In the genomic region with DNA sequence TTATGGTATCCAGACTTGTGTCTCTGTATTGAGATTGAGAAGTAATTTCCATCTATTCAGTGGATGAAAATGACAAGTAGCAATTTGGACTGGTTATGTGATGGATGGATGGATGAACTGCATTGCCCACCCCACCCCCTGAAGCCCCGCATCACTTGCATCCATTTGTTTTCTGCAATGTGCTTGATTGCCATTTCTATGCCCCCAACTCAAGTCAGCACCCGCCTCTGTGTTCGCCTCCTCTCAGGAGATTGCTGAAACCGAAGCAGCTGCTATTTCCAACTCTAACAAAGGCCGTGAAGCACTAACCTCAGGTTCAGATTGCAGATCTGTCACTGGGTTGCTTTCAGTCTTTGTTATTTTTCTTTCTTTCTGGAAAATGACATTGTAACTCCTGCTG, we compare ENCODE assay signal across 19 mouse cellular contexts.
"Had no signal": no experiment of that assay in that cellular context is flagged by ENCODE, and none has a peak within 500 bp of the region (broad histone marks: within the 10 kb centered on the region; RNA-seq: fewer than 3 reads in every experiment).

No protein-coding gene starts in this region.

- H3K4me3 ChIP-seq: midbrain, embryonic 10.5 days; midbrain, embryonic 12.5 days; myocyte; neural tube, embryonic 13.5 days; neural tube, embryonic 15.5 days had no signal

- H3K9me3 ChIP-seq: midbrain, embryonic 10.5 days; midbrain, embryonic 12.5 days; neural tube, embryonic 13.5 days; neural tube, embryonic 15.5 days had no signal

- H3K4me1 ChIP-seq: midbrain, embryonic 10.5 days; midbrain, embryonic 12.5 days; neural tube, embryonic 13.5 days; neural tube, embryonic 15.5 days had no signal

- ATAC-seq: midbrain, embryonic 16.5 days had no signal

- H3K27ac ChIP-seq: midbrain, embryonic 10.5 days; midbrain, embryonic 12.5 days; neural tube, embryonic 13.5 days; neural tube, embryonic 15.5 days had no signal

- DNase-seq: lung, adult 18-20 months; lung, embryonic 14.5 days; lung, postnatal 10 days; lung, postnatal 4 days; midbrain, embryonic 14.5 days; retina, postnatal 1 day; right cerebral cortex, adult 18-20 months; right cerebral cortex, postnatal 25 days; right cerebral cortex, postnatal 4 days; spleen, adult 18-20 months; thymus, adult 18-20 months; thymus, postnatal 14 days; thymus, postnatal 36 days had no signal

- H3K36me3 ChIP-seq: midbrain, embryonic 10.5 days; midbrain, embryonic 12.5 days; neural tube, embryonic 13.5 days; neural tube, embryonic 15.5 days had no signal

- H3K9ac ChIP-seq: lung, embryonic 14.5 days; midbrain, embryonic 12.5 days; neural tube, embryonic 13.5 days; neural tube, embryonic 15.5 days had no signal

- H3K27me3 ChIP-seq: midbrain, embryonic 12.5 days; neural tube, embryonic 13.5 days; neural tube, embryonic 15.5 days had no signal

- H3K4me2 ChIP-seq: lung, embryonic 14.5 days; midbrain, embryonic 12.5 days; neural tube, embryonic 13.5 days; neural tube, embryonic 15.5 days had no signal
